Mouse (Mus musculus): ENCODE data around the gene Dgcr6.

The Dgcr6 gene

DNA sequence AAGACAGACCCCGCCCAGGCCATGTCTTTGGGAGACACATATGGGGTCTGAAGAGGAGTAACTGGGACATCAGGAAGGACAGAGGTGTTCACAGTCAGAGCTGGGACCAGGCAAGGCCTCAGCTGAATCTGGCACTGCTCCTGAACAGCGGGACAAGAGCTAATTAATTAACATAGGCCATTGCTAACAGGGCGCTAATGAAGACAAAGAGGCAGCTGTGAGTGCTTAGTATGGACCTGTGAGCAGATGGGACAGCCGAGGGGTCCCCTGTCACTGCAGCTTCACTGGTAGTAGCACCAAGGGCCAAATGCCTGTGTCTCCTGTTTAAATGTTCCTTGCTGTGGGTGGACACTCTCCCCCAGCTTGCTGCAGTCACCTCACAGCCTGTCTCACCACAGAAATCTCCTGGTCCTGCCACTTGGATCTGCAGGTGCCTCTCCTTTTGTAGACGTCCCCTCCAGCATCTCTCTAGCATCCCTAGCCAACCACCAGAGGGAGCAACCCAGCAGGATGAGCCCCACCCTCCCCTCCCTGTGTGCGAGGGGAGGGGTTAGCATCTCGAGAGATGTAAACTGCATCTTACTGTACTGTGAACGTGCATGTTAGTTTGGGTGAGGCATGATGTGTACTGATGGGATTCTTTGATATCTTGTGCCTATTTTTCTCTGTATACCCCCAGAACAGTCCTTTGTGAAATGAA is 66.5 kb downstream of the Dgcr6 start:
- DNase-seq (ENCODE audit: low spot score), result peak; percentile 62
